Mouse (Mus musculus): ENCODE results near the gene Noct.

- no peak for TF ChIP-seq POLR2A (IDR thresholded peaks at IDR 0.05; ENCODE audit: borderline replicate concordance, extremely low read depth, insufficient read depth, insufficient read length, poor library complexity, severe bottlenecking)
- TF ChIP-seq CTCF (IDR thresholded peaks at IDR 0.05; ENCODE audit: borderline replicate concordance, extremely low read depth, insufficient read depth, insufficient read length): no peak
These were observed 17.7 kb upstream of the Noct start for GRCm38 (mm10) chr3:51206521-51206920.
